Mouse (Mus musculus) cerebellum, adult 2 months (tissue): ENCODE data around the gene Gps2.

Experiments
- CTCF ChIP-seq: fragments of 200-500 bp; IDR thresholded peaks from 2 replicates; pipeline ENCODE4 v1.5.1; 2011; ENCODE audit warnings: low read depth, mild to moderate bottlenecking, control low read depth, low read length, moderate library complexity, borderline replicate concordance; ENCODE audit not compliant: insufficient read depth
- POLR2A ChIP-seq: fragments of 200-500 bp; IDR thresholded peaks from 2 replicates; pipeline ENCODE4 v1.6.1; 2011; ENCODE audit warnings: low read length, control low read depth, borderline replicate concordance; ENCODE audit not compliant: insufficient read depth

DNA sequence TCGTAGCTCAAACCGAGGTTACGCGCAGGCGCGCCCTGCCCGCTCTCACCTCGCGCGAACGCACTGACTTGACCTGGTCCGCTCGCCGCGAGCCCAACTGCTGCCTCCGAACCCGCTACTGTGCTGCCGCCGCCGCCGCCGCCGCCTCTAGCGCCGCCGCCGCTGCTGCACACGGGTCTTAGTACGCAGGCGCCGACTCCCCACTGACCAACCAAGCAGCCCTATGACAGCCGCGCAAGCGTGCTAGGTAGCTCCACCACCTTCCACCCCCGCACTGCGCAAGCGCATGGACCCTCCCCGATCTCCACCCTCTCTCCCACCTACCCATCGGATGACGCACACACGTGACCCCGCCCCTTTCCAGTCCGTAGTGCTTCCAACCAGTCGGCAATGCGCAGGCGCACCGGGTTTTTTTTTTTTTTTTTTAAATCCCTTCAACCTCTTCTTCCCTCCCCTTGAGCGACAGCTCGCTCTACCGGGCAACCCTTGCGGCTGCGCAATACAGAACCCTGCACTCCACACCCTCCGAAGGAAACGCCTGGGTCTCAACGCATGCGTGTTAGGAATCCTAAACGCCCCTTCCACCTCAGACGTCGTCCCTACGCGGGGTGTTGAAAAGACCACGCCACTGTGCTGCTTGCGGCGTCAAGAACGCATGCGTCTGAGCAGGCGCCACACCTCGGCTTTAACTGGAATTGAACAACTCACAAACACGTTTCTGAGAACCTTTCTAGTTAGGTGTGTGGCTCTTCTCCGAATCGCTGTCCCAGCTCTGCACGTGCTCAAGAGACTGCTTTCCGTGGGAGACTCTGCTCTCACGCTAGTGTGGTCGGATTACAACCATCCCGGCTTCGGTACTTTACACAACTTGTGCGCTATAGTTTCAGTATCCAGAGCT lies 7.7 kb downstream of the Gps2 start, which contains the start of gene Eif5a:
- TF ChIP-seq POLR2A (peak; percentile 75), CTCF (peak; percentile 71; the same call in 1 of the 2 replicates)
